Mouse (Mus musculus) hindbrain, postnatal 0 days (tissue): ENCODE data around the gene Mdga1. TPM values are rescaled to one million over a fixed set of nuclear protein-coding genes. Genes with fewer than 3 reads are reported as not detected.

Experiments used
- ATAC-seq: fragments of 200-750 bp; cut with Nextera tagmentation; 2 replicates; pipeline ENCODE4 v1.8.0; 2017; ENCODE audit warnings: mild to moderate bottlenecking, moderate TSS enrichment, moderate library complexity
- DNase-seq: peaks from one replicate; pipeline ENCODE4 v3.0.0-alpha.2; 2015; ENCODE audit warnings: low spot score
- H3K27ac ChIP-seq: fragments of 300-500 bp; sonication (generic); 2 replicates; pipeline ENCODE4 v1.5.1; 2014; ENCODE audit warnings: mild to moderate bottlenecking
- H3K27me3 ChIP-seq: fragments of 300-500 bp; sonication (generic); 2 replicates; pipeline ENCODE4 v1.6.1; 2014; ENCODE audit warnings: low read length, mixed read lengths; ENCODE audit not compliant: insufficient read depth
- H3K36me3 ChIP-seq: fragments of 300-500 bp; sonication (generic); 2 replicates; pipeline ENCODE4 v1.6.1; 2014; ENCODE audit warnings: low read length, mixed read lengths; ENCODE audit not compliant: insufficient read depth
- H3K4me1 ChIP-seq: fragments of 300-500 bp; sonication (generic); 2 replicates; pipeline ENCODE4 v1.6.1; 2014; ENCODE audit warnings: antibody characterized with exemption, low read length, mixed read lengths; ENCODE audit not compliant: insufficient read depth
- H3K4me2 ChIP-seq: fragments of 300-500 bp; sonication (generic); 2 replicates; pipeline ENCODE4 v1.6.1; 2014; ENCODE audit warnings: low read depth, mild to moderate bottlenecking, low read length, moderate library complexity, mixed read lengths
- H3K4me3 ChIP-seq: fragments of 300-500 bp; sonication (generic); 2 replicates; pipeline ENCODE4 v1.5.1; 2014; ENCODE audit warnings: low read length
- H3K9ac ChIP-seq: fragments of 300-500 bp; sonication (generic); replicated peaks from 2 replicates; pipeline ENCODE4 v1.6.1; 2014; ENCODE audit warnings: mild to moderate bottlenecking, low read length, moderate library complexity, mixed read lengths
- H3K9me3 ChIP-seq: fragments of 300-500 bp; sonication (generic); 2 replicates; pipeline ENCODE4 v1.6.1; 2016; ENCODE audit warnings: low read length, mixed read lengths
- CTCF ChIP-seq: IDR thresholded peaks from 2 replicates; pipeline ENCODE4 v1.5.1; 2016; ENCODE audit warnings: antibody characterized with exemption, control low read depth, low read depth
- WGBS: fragments of 180-500 bp; shearing (Covaris S2); extraction: QIAGEN DNeasy Blood & Tissue Kit; methylation state at CpG from one replicate; pipeline ENCODE4 v1.1.7; 2014; 5-methylcytosine and 5-hydroxymethylcytosine counted together
- polyA plus RNA-seq: library from polyadenylated mRNA; unstranded; fragments of >200 nt; fragmentation: Nextera tagmentation; extraction: Ambion mirVana; gene quantifications from 2 replicates; pipeline ENCODE4 v1.2.1, GENCODE M21; 2015
- total RNA-seq: library from RNA; depleted of rRNA; stranded (reverse); fragments of >200 nt; gene quantifications from 2 replicates; pipeline ENCODE4 v1.2.3, GENCODE M21; 2014

Gene Mdga1
- total and polyA plus RNA-seq, 2 experiments from 2014 or later = 16.7 to 104 TPM

DNA sequence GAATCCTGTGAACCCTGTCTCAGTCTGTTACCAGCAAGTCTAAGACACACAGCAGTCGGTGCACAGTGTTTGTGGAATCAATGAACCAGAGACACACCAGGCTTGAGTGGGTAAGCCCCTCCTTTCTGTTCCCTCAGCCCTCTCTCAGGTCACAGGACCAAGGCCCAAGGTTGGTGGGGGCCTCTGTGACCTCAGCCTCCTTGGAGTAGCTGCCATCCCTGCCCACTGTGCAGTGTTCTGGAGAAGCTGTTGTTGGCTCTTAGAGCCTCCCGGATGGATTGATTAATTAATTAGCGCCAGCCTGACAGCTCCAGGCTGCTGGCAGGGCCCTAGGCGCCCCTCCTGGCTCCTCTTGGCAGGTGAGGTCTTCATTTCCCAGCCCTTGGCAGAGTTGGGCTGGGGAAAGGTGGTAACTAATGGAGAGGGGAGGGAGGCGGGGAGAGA, 22.6 kb downstream of the Mdga1 start:
- no peak for TF ChIP-seq CTCF
- no peaks in the 10 kb centered on the region for H3K4me1 ChIP-seq
- peak; percentile 79 for DNase-seq
- ATAC-seq = peak; percentile 92
- no peak overlapping the region for H3K27ac ChIP-seq
- H3K9ac ChIP-seq = no peak overlapping the region
- H3K27me3 ChIP-seq = no peaks in the 10 kb centered on the region; the same call in 1 of the 2 replicates
- WGBS = 32% methylated on average over 5 of the region's 5 CpGs
- no peaks in the 10 kb centered on the region for H3K36me3 ChIP-seq
- H3K9me3 ChIP-seq = no peaks in the 10 kb centered on the region
- H3K4me3 ChIP-seq = no peak overlapping the region
- H3K4me2 ChIP-seq = no peak overlapping the region

DNA sequence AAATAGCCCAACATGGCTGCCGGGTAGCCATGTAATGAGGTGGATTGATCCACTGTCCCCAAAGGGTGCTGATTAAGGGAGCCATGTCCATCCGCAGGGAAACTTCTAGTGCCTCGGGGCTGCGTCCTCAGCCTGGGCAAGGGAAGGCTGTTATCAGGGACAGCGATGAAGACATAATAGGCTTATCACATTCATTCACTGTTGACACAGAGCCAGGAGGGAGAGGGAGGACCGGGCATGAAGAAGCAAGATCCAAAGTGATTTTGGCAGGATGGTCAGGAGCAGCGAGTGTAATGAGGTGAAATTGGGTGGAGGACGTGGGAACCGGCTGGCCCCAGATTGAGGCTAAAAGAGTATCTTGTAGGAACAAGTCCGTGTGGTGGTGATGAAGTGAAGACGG, 25.5 kb downstream of the Mdga1 start:
- DNase-seq (peak; percentile 28), ATAC-seq (no peak)
- Histone ChIP-seq H3K4me1 (no peaks in the 10 kb centered on the region), H3K27ac (no peak overlapping the region), H3K9me3 (no peaks in the 10 kb centered on the region), H3K4me2 (no peak overlapping the region), H3K4me3 (no peak overlapping the region), H3K9ac (no peak overlapping the region), H3K27me3 (no peaks in the 10 kb centered on the region; the same call in 1 of the 2 replicates), H3K36me3 (no peaks in the 10 kb centered on the region)
- TF ChIP-seq CTCF = no peak
- WGBS = 65% methylated on average over 11 of the region's 11 CpGs

DNA sequence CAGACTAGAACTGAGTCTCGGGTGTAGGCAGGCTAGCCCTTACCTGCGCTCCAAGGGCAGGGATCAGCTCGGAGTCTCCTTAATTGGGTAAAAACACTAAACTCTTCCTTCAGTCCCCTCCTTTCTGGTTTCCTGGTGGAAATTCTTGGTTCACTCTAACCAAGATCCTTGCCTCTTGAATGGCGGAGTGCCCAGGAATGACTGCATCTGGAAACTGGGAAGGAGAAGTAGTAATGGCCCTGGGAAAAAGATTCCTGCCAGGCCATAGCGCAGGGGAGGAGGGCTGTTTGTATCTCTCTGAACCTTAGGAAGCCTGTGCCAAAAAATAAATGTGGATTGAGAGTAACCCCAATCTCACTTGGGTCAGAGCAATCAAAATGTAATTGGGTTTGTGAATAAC, 30.9 kb downstream of the Mdga1 start:
- TF ChIP-seq CTCF = no peak
- WGBS = 91% methylated on average over 5 of the region's 5 CpGs
- ATAC-seq = no peak

DNA sequence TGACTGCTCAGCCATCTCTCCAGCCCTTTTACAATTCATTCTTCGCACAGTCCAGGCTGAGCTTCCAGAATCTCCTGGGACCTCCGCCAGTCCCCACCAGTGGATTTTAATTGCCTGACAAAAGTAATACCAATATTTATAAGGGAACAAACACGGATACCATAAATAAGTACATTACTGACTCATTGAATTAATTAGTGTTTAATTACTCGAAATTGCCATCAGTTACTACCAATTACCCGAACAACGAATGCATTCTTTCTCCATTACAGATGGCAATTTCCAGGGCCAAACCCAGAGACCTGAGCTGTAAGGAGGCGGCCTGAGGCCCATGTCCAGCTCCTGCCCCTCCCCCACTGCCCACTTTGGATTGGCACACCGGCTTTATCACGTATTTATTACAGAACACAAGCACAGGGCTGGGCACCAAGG, 32.5 kb downstream of the Mdga1 start:
- Histone ChIP-seq H3K4me1 (no peaks in the 10 kb centered on the region), H3K9ac (no peak overlapping the region), H3K4me3 (no peak overlapping the region), H3K4me2 (no peak overlapping the region), H3K9me3 (no peaks in the 10 kb centered on the region), H3K27ac (no peak overlapping the region), H3K27me3 (no peaks in the 10 kb centered on the region), H3K36me3 (no peaks in the 10 kb centered on the region)
- ATAC-seq (no peak), DNase-seq (no peak)
- no peak for TF ChIP-seq CTCF
- WGBS = 68% methylated on average over 9 of the region's 9 CpGs

More for the DNA sequence above, 30.9 kb downstream of the Mdga1 start:
- Histone ChIP-seq H3K9ac (no peak overlapping the region), H3K4me1 (no peaks in the 10 kb centered on the region), H3K27ac (no peak overlapping the region), H3K27me3 (no peaks in the 10 kb centered on the region), H3K4me2 (no peak overlapping the region), H3K36me3 (no peaks in the 10 kb centered on the region), H3K4me3 (no peak overlapping the region), H3K9me3 (no peaks in the 10 kb centered on the region)
- DNase-seq = no peak

DNA sequence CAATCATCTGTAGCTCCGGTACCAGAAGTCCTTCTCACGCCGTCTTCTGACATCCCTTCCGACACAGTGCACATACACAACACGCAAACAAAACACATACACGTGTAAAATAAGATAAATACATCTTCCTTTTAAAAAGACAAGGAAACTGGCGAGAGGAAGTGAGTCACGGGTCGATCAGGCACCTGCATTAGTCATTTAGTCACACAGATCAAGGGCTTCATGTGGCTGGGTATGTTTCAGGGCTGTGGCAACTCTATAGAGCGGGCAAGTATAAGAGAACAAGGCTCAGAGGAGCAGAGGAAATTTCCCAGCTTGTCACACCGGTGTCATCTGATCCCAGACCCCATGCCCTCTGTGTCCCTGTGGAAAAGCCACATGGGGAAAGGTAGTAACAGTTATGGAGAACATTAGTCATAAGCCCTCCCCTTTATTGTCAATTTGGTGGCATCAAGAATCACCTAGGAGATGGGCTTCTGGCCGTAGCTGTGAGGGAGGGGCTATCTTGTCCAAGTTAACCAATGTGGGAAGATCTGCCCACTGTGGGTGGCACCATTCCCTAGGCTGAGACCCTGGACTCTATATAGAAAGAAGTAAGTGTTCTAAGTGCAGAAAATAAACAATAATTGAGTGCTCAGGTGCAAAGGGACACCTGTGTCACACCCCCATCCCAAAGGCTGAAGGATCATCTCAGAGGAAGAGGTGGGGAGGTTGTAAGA, 35.6 kb downstream of the Mdga1 start:
- Histone ChIP-seq H3K9ac (no peak overlapping the region), H3K27ac (no peak overlapping the region), H3K4me1 (no peaks in the 10 kb centered on the region), H3K36me3 (no peaks in the 10 kb centered on the region), H3K27me3 (no peaks in the 10 kb centered on the region), H3K4me2 (no peak overlapping the region), H3K9me3 (no peaks in the 10 kb centered on the region), H3K4me3 (no peak overlapping the region)
- no peak for TF ChIP-seq CTCF
- no peak for ATAC-seq
- 90% methylated on average over 12 of the region's 12 CpGs for WGBS
- DNase-seq = no peak

DNA sequence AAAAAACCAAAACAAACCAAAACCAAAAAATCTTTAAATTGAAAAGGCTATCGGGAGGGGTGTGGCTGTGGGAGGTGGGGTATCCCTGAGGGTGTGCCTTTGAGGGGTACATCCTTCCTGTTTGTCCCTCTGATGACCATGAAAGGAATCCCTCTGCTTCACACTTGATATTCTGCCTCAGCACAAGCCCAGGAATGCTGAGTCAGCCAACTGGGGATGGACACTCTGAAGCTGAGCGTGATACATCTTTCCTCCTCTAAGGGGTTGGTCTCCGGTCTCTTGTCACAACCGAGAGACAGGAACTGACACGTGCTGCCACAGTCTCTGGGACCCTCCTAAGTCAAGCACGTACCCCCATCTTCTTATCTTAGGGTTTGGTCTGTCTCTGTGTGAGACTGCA, 37.1 kb downstream of the Mdga1 start:
- no peak overlapping the region for H3K4me3 ChIP-seq
- H3K4me1 ChIP-seq = 0 out of 2 replicates have a peak, but pooled peaks cover 5% of the 10 kb centered on the region
- H3K27me3 ChIP-seq = no peaks in the 10 kb centered on the region
- ATAC-seq (no peak), DNase-seq (no peak)
- 85% methylated on average over 6 of the region's 6 CpGs for WGBS
- no peak overlapping the region for H3K9ac ChIP-seq
- no peak overlapping the region for H3K4me2 ChIP-seq
- H3K27ac ChIP-seq = no peak overlapping the region
- no peaks in the 10 kb centered on the region for H3K36me3 ChIP-seq
- TF ChIP-seq CTCF = no peak
- H3K9me3 ChIP-seq = no peaks in the 10 kb centered on the region

DNA sequence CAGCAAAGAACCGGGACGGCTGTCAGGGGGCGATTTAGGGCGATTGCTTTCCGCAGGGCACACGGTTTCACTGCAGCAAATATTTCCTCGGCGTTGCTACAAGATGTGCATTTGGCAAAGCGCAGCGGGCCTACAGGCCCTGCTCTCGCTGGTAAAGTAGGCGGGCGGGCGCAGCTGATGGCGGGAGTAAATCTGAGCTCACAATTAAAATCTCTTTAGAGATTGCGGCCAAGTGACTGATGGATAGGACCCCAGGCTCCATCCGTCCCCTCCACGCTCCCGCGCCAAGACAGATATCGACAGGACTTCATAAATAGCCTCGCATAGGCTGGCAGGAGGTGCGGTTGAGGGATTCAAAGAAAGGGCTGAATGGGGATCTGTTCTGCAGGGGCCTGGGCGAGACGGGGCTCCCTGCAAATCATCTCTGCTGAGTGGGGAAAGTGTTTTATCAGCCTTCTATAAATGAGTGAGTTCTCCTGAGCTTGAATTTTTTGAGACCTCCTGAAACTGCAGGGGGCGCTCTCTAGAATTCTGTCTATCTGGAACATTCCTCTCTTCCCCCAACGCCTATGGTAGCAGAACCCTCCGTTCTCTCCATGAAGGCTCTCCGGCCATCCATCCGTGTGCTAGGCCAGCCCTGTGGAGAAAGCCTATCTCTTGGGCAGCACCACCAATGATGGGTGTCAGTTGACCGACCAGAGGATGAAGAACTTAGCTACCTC, 38.5 kb downstream of the Mdga1 start:
- Histone ChIP-seq H3K36me3 (no peaks in the 10 kb centered on the region), H3K4me2 (no peak overlapping the region), H3K27me3 (no peaks in the 10 kb centered on the region), H3K4me3 (no peak overlapping the region), H3K27ac (no peak overlapping the region), H3K9me3 (no peaks in the 10 kb centered on the region), H3K9ac (no peak overlapping the region), H3K4me1 (0 out of 2 replicates have a peak, but pooled peaks cover 5% of the 10 kb centered on the region)
- WGBS = 67% methylated on average over 31 of the region's 31 CpGs
- no peak for TF ChIP-seq CTCF
- ATAC-seq (no peak), DNase-seq (peak; percentile 43)
